Mouse (Mus musculus) C2C12 (cell line): Measurements from ENCODE around the gene Gm20388. TPM values are rescaled to one million over a fixed set of nuclear protein-coding genes. Genes with fewer than 3 reads are reported as not detected.

Experiments used
- H3K27me3 ChIP-seq: one replicate; pipeline ENCODE4 v1.6.1; 2011; ENCODE audit not compliant: control insufficient read depth, insufficient read depth, insufficient read length
- H3K36me3 ChIP-seq: one replicate; pipeline ENCODE4 v1.6.1; 2011; ENCODE audit not compliant: control insufficient read depth, insufficient read depth
- H3K4me3 ChIP-seq: one replicate; pipeline ENCODE4 v1.5.1; 2011; ENCODE audit warnings: mild to moderate bottlenecking, control low read depth; ENCODE audit not compliant: poor library complexity, insufficient read depth, severe bottlenecking
- H3K79me2 ChIP-seq: one replicate; pipeline ENCODE4 v1.6.1; 2011; ENCODE audit not compliant: control insufficient read depth, insufficient read depth
- H3K79me3 ChIP-seq: one replicate; pipeline ENCODE4 v1.6.1; 2011; ENCODE audit warnings: low read depth, control low read depth
- H3ac ChIP-seq: one replicate; pipeline ENCODE3; 2011; ENCODE audit warnings: low read depth; ENCODE audit not compliant: control insufficient read depth, insufficient read length
- CEBPB ChIP-seq: IDR thresholded peaks from one replicate; pipeline ENCODE4 v1.6.1; 2011; ENCODE audit warnings: low read depth, mild to moderate bottlenecking, control low read depth, moderate library complexity
- CTCF ChIP-seq: IDR thresholded peaks from one replicate; pipeline ENCODE4 v1.5.1; 2011; ENCODE audit not compliant: control insufficient read depth, insufficient read depth, insufficient read length
- FOSL1 ChIP-seq: IDR thresholded peaks from one replicate; pipeline ENCODE4 v1.8.0; 2011; ENCODE audit warnings: mild to moderate bottlenecking, low read length; ENCODE audit not compliant: poor library complexity, insufficient read depth, severe bottlenecking
- MAX ChIP-seq: IDR thresholded peaks from one replicate; pipeline ENCODE4 v1.6.1; 2011; ENCODE audit warnings: mild to moderate bottlenecking, control low read depth
- MYOD1 ChIP-seq: IDR thresholded peaks from one replicate; pipeline ENCODE4 v1.6.1; 2011; ENCODE audit warnings: low read depth; ENCODE audit not compliant: control insufficient read depth, insufficient read length
- MYOG ChIP-seq: IDR thresholded peaks from one replicate; pipeline ENCODE4 v1.6.1; 2011; ENCODE audit not compliant: control insufficient read depth, insufficient read length; ENCODE audit errors: extremely low read depth
- USF1 ChIP-seq: IDR thresholded peaks from one replicate; pipeline ENCODE4 v1.6.1; 2011; ENCODE audit warnings: low read depth, mild to moderate bottlenecking, control low read depth, moderate library complexity
- polyA plus RNA-seq: library from polyadenylated mRNA; unstranded; fragments of >200 nt; fragmentation: generic; extraction: Trizol; gene quantifications from one replicate; pipeline ENCODE4 v1.2.1, GENCODE M21; 2012; ENCODE audit warnings: missing spikeins

Gene Gm20388
- polyA plus RNA-seq, 1 experiment = 15.0 TPM

GRCm38 (mm10) chr8:123005328-123005727 lies 3094.7 kb downstream of the Gm20388 start:
- Histone ChIP-seq H3K36me3 (no peaks in the 10 kb centered on the region), H3ac (no peak overlapping the region), H3K4me3 (no peak overlapping the region), H3K79me2 (peaks cover 100% of the 10 kb centered on the region), H3K79me3 (peaks cover 98% of the 10 kb centered on the region), H3K27me3 (no peaks in the 10 kb centered on the region)
- no peak for TF ChIP-seq USF1
- no peak for TF ChIP-seq MYOG
- TF ChIP-seq MAX = no peak

- Histone ChIP-seq H3K36me3 (no peaks in the 10 kb centered on the region), H3ac (no peak overlapping the region), H3K79me2 (peaks cover 100% of the 10 kb centered on the region), H3K27me3 (no peaks in the 10 kb centered on the region), H3K79me3 (peaks cover 99% of the 10 kb centered on the region), H3K4me3 (no peak overlapping the region)
- TF ChIP-seq MYOG (no peak), MYOD1 (no peak), USF1 (no peak), MAX (no peak)
Measured at GRCm38 (mm10) chr8:123005805-123006204, 3095.2 kb downstream of the Gm20388 start.

- H3K79me3 ChIP-seq = peaks cover 89% of the 10 kb centered on the region
- no peak overlapping the region for H3ac ChIP-seq
- H3K4me3 ChIP-seq = no peak overlapping the region
- peaks cover 96% of the 10 kb centered on the region for H3K79me2 ChIP-seq
- H3K36me3 ChIP-seq = peaks cover 7% of the 10 kb centered on the region
- TF ChIP-seq CEBPB (no peak), MYOG (no peak), USF1 (no peak), MAX (no peak), CTCF (no peak), MYOD1 (no peak), FOSL1 (no peak)
- no peaks in the 10 kb centered on the region for H3K27me3 ChIP-seq
Measured at GRCm38 (mm10) chr8:123011321-123011720, 3100.7 kb downstream of the Gm20388 start.

- TF ChIP-seq FOSL1 = no peak
- TF ChIP-seq USF1 = no peak
- TF ChIP-seq CEBPB = no peak
- TF ChIP-seq MYOD1 = no peak
- no peak for TF ChIP-seq MYOG
- TF ChIP-seq CTCF = no peak
- no peak for TF ChIP-seq MAX
- Histone ChIP-seq H3K79me3 (peaks cover 71% of the 10 kb centered on the region), H3K27me3 (no peaks in the 10 kb centered on the region), H3K4me3 (no peak overlapping the region), H3K79me2 (peaks cover 79% of the 10 kb centered on the region), H3ac (no peak overlapping the region), H3K36me3 (peaks cover 7% of the 10 kb centered on the region)
Measured at GRCm38 (mm10) chr8:123014429-123014828, 3103.8 kb downstream of the Gm20388 start.

GRCm38 (mm10) chr8:123015074-123015473 lies 3104.4 kb downstream of the Gm20388 start:
- TF ChIP-seq MYOD1 = no peak
- no peak for TF ChIP-seq FOSL1
- Histone ChIP-seq H3K36me3 (peaks cover 7% of the 10 kb centered on the region), H3ac (no peak overlapping the region), H3K27me3 (no peaks in the 10 kb centered on the region), H3K4me3 (no peak overlapping the region), H3K79me3 (peaks cover 71% of the 10 kb centered on the region), H3K79me2 (peaks cover 79% of the 10 kb centered on the region)

- TF ChIP-seq CEBPB (no peak), USF1 (no peak), MYOG (no peak), FOSL1 (no peak), MYOD1 (no peak), CTCF (no peak), MAX (no peak)
- Histone ChIP-seq H3K4me3 (no peak overlapping the region), H3K27me3 (no peaks in the 10 kb centered on the region), H3ac (no peak overlapping the region), H3K36me3 (peaks cover 4% of the 10 kb centered on the region), H3K79me2 (peaks cover 79% of the 10 kb centered on the region), H3K79me3 (peaks cover 72% of the 10 kb centered on the region)
Measured at GRCm38 (mm10) chr8:123017143-123017542, 3106.5 kb downstream of the Gm20388 start.
